Mouse (Mus musculus): Measurements from ENCODE around the gene Ppm1h. TPM values are rescaled to one million over a fixed set of nuclear protein-coding genes. Genes with fewer than 3 reads are reported as not detected.
"Not testable (repeated sequence)": the region's sequence is repeated elsewhere in the genome, so short reads cannot be mapped to it uniquely, and the experiment has no call there.

Gene Ppm1h
- polyA plus RNA-seq, 1 experiment: 10.4 TPM

- peak; percentile 73 for DNase-seq (ENCODE audit: low read depth, low spot score)
- 16% methylated on average over 8 of the region's 8 CpGs for WGBS
Observed at GRCm38 (mm10) chr10:122910798-122911225, 232.2 kb downstream of the Ppm1h start.

GRCm38 (mm10) chr10:122911668-122912067 lies 233.1 kb downstream of the Ppm1h start:
- 79% methylated on average over 8 of the region's 8 CpGs for WGBS

GRCm38 (mm10) chr10:122912086-122912690 lies 233.6 kb downstream of the Ppm1h start:
- no peak for DNase-seq (ENCODE audit: low read depth, low spot score)
- WGBS: 64% methylated on average over 12 of the region's 12 CpGs

More at GRCm38 (mm10) chr10:122911668-122912067, 233.1 kb downstream of the Ppm1h start:
- no peak for DNase-seq (ENCODE audit: low read depth, low spot score)

- 28% methylated on average over 19 of the region's 19 CpGs for WGBS
- DNase-seq (ENCODE audit: low read depth, low spot score): no peak
Observed at GRCm38 (mm10) chr10:122912701-122913368, 234.3 kb downstream of the Ppm1h start.

- 64% methylated on average over 11 of the region's 11 CpGs for WGBS
Observed at GRCm38 (mm10) chr10:122913393-122913792, 234.8 kb downstream of the Ppm1h start.

DNA sequence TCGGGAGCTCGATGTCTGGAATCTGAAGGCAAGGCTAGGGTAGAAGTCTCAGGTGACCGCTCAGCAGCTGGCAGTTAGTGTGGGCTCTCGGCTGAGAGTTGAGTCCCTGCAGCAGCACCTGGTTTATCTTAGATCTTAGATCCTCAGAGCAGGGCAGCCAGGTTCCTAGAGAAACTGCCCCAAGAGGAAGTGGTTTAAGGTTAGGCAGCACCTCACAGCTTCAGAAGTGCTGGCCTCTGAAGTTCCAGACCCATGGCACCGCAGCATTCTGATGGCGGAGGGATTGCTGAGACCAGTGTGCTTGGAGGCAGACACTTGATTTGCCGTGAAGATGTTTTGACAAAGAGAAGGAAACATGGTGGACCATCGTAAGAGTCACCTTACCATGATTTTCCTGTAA lies 237.3 kb downstream of the Ppm1h start:
- WGBS: 91% methylated on average over 8 of the region's 8 CpGs

More at GRCm38 (mm10) chr10:122913393-122913792, 234.8 kb downstream of the Ppm1h start:
- no peak for DNase-seq (ENCODE audit: low read depth, low spot score)

DNA sequence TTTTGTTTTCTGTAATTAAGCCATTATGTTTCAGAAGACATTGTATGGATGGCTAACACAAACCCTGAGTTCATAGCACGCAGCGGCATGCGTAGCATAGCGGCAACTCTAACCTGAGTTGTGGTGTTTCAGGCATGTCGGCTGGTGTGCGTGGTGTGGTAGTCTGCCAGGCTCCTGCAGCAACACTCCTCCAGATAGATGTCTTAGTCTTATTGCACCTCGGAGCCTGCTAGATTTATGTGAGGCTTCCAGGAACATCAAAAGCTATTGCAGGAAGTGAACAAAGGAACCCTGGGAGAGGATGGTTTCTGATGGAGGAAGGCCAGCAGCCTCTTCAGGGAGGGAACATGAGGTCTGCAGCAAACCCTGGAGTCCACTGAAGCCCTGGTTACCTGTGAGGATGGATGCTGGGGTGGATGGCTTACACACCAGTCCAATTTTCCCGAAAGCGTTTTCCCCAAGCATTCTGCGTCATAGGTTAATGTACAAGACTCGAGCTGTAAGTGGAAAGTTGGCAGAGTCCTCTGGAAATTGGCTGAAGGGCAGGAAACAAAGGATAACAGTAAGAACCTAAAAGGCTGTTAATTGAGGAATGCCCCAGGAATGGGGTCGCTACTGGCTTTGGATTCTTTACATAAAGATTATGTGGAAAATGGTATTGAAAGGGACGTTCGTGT lies 239.2 kb downstream of the Ppm1h start:
- 87% methylated on average over 14 of the region's 14 CpGs for whole genome bisulfite sequencing
- DNase-seq (ENCODE audit: low read depth, low spot score): no peak

More for the DNA sequence above, 237.3 kb downstream of the Ppm1h start:
- DNase-seq (ENCODE audit: low read depth, low spot score): no peak

GRCm38 (mm10) chr10:122918325-122918694 lies 239.7 kb downstream of the Ppm1h start:
- 93% methylated on average over 9 of the region's 9 CpGs for WGBS

GRCm38 (mm10) chr10:122918754-122919153 lies 240.2 kb downstream of the Ppm1h start:
- DNase-seq (ENCODE audit: low read depth, low spot score): no peak
- WGBS: 91% methylated on average over 5 of the region's 5 CpGs

More at GRCm38 (mm10) chr10:122918325-122918694, 239.7 kb downstream of the Ppm1h start:
- DNase-seq (ENCODE audit: low read depth, low spot score): no peak

DNA sequence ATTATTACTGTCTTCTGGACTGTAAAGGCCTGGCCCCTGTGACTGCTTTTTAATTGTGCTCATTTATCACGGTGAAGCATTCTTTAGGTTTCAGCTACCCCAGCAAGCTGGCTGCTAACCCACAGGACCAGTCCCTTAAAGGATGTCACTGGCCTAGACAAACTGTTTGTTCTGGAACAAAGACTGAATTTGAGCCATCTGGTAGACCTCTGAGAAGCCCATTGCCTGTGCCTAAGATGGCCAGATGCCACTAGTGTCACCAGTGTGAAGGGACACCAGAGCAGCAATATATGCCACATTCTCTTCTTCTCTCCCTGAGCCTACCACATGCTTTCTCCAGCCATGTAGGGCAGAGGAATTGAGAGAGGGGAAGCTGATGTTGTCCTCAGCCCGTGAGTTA lies 240.9 kb downstream of the Ppm1h start:
- DNase-seq (ENCODE audit: low read depth, low spot score): no peak
- WGBS: 90% methylated on average over 2 of the region's 2 CpGs

- DNase-seq (ENCODE audit: low read depth, low spot score): no peak
- WGBS: 88% methylated on average over 11 of the region's 11 CpGs
Observed at GRCm38 (mm10) chr10:122920218-122920795, 241.7 kb downstream of the Ppm1h start.

DNA sequence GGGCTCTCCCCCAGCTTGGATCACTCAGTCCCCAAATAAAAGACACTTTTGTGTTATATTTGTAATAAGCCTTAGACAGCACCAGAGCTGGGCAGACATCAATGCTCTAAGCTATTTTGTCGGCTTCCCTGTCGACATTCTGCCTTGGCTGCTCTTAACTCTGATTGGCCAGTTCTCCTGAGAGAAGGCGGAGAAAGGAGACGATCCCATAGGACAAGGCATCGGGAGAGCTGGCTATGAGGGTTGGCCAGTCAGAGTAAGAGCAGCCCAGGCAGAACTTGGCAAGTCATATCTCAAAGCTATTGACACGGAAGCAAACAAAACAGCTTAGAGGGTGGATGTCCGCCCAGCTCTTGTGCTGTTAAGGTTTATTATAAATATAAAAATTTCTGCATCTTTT lies 243.7 kb downstream of the Ppm1h start:
- DNase-seq (ENCODE audit: low read depth, low spot score): no peak
- WGBS: 62% methylated on average over 7 of the region's 7 CpGs

DNA sequence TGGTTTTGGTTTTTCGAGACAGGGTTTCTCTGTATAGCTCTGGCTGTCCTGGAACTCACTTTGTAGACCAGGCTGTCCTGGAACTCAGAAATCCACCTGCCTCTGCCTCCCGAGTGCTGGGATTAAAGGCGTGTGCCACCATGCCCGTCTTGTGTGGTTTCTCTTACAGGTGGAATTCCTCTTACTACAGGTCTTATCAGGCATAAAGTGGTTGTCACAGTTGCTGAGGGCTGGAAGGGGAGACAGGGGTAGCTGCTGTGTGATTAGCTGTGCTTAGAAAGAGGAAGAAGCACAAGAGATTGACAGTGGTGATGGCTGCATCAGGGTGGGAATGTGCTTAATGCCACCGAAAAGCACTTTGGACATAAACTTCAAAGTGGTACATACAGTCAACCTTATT lies 246.0 kb downstream of the Ppm1h start:
- not testable (repeated sequence) for DNase-seq (ENCODE audit: low read depth, low spot score)
- WGBS: 85% methylated on average over 5 of the region's 5 CpGs

DNA sequence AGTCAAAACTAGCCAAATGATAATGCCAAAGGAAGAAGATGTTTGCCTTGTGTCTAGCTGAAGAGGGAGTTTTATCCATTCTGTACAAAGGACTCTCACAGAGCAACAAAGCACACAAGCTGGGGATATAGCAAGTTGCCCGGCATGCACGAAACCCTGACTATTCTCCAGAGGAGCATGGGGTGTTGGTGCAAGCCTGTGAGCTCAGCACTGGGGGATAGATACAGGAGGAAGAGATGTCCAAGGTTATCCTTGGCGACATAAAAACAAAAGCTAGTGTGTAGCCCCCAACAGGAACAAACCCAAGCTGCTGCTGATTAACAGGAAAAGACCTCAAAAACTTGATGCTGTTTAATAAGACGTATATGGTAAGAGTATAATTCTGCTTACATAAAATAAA lies 247.7 kb downstream of the Ppm1h start:
- DNase-seq (ENCODE audit: low read depth, low spot score): no peak
- 96% methylated on average over 4 of the region's 4 CpGs for WGBS

- WGBS: 85% methylated on average over 4 of the region's 4 CpGs
- no peak for DNase-seq (ENCODE audit: low read depth, low spot score)
Observed at GRCm38 (mm10) chr10:122930520-122930919, 252.0 kb downstream of the Ppm1h start.

DNA sequence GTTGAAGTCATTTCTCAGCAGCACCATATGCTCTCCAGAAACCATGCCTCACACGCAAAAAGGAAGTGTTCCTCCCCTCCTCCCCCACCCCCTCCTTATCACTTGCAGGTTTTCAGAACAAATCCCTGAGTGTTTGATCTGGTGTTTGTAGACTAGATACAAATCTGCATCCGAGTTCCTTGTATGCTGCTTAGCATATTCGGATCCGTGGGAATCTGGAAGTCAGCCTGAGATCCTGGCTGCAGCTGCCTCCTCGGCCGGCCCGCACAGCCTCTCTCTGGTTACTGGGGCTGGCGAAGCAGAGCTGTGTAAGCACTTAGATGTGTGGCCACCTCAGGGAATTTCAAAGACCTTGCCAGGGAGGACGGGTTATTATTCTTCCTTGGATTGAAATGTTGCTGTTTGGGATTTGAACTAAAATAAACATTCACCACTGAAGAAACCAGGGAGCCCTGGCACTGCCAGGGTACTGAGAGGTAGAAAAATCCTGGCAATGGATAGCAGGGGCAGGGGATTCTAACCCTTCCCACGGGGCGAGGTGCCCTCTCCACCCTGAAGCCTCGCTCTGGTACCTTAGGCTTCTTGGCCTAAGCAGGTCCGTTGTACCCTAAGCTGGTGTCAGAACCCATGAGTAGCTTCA lies 252.8 kb downstream of the Ppm1h start:
- no peak for DNase-seq (ENCODE audit: low read depth, low spot score)
- WGBS: 29% methylated on average over 13 of the region's 13 CpGs

DNA sequence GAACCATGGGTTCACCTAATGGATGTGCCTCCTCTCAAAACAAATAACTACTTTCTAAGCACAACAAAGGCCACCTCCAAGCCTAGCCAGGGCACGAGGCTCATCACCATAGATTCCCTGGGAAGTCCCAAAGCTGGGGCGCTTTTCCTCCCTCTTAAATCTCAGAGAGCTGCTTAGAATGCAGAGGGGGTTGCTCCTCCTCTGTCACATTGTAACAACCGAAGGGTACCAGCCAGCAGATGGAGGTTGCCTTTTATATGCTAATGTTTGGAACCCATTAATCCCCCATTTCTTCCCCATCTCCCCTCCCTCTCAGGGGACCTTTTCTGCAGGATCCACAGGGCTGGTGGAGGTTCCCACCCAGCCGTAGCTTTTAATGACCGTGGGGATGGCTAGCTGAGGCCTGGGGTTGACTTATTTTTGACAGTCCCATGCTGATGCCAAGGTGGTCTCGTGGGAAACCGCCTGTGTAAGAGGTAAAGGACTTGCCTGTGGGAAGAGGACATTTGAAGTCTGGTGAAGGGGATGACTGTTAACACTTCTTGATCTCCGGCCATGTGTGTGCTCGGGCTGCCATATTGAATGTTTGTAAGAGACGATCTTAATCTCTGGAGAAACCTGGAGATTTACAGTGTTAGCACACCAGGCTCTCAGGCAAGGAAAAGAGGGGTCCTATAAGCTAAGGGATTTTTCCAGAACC lies 253.4 kb downstream of the Ppm1h start:
- WGBS: 96% methylated on average over 10 of the region's 10 CpGs
- DNase-seq (ENCODE audit: low read depth, low spot score): no peak

GRCm38 (mm10) chr10:122933053-122933838 lies 254.7 kb downstream of the Ppm1h start:
- DNase-seq (ENCODE audit: low read depth, low spot score): no peak
- WGBS: 88% methylated on average over 15 of the region's 15 CpGs

DNA sequence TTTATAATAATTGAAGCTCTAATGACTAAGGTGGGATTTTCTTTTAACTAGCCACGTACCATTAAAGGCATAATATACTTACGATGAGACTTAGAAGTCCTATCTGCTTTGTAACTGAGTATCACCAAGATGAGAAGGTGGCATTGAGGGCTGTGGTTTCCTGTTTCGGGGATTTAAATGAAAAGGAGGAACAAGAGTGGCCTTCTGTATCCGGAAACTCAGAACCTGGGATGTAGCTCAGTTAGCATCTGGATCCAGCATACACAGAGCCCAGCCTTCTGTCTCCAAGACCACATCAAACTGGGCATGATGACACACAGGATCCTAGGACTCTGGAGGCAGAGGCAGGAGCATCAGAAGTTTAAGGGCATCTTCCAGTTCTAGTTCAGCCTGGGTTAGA lies 256.8 kb downstream of the Ppm1h start:
- no CpG with 5 or more reads among the region's 4 CpGs for whole genome bisulfite sequencing
- not testable (repeated sequence) for DNase-seq (ENCODE audit: low read depth, low spot score)
